Mouse (Mus musculus) bone marrow macrophage, adult 2 months (primary cell): Measurements from ENCODE around the gene Mrfap1. TPM values are rescaled to one million over a fixed set of nuclear protein-coding genes. Genes with fewer than 3 reads are reported as not detected.

ENCODE experiments used
- H3K27ac ChIP-seq: 2 replicates; pipeline ENCODE4 v1.5.1; 2012; ENCODE audit warnings: low read depth, low read length; ENCODE audit not compliant: insufficient read depth
- H3K4me1 ChIP-seq: 2 replicates; pipeline ENCODE4 v1.6.1; 2012; ENCODE audit warnings: low read length; ENCODE audit not compliant: control insufficient read depth, insufficient read depth
- H3K4me3 ChIP-seq: 2 replicates; pipeline ENCODE4 v1.5.1; 2012; ENCODE audit warnings: mild to moderate bottlenecking, low read length, moderate library complexity; ENCODE audit not compliant: insufficient read depth
- CTCF ChIP-seq: IDR thresholded peaks from 2 replicates; pipeline ENCODE4 v1.5.1; 2012; ENCODE audit warnings: low read depth, mild to moderate bottlenecking, low read length, moderate library complexity
- POLR2A ChIP-seq: IDR thresholded peaks from 2 replicates; pipeline ENCODE4 v1.6.1; 2012; ENCODE audit warnings: mild to moderate bottlenecking, low read depth, low read length, borderline replicate concordance
- polyA plus RNA-seq: library from polyadenylated mRNA; stranded (reverse); fragments of >200 nt; gene quantifications from 2 replicates; pipeline ENCODE4 v1.2.4, GENCODE M21; 2012; ENCODE audit not compliant: missing spikeins, insufficient read depth, insufficient read length

Gene Mrfap1
- polyA plus RNA-seq, 1 experiment: 280 TPM

DNA sequence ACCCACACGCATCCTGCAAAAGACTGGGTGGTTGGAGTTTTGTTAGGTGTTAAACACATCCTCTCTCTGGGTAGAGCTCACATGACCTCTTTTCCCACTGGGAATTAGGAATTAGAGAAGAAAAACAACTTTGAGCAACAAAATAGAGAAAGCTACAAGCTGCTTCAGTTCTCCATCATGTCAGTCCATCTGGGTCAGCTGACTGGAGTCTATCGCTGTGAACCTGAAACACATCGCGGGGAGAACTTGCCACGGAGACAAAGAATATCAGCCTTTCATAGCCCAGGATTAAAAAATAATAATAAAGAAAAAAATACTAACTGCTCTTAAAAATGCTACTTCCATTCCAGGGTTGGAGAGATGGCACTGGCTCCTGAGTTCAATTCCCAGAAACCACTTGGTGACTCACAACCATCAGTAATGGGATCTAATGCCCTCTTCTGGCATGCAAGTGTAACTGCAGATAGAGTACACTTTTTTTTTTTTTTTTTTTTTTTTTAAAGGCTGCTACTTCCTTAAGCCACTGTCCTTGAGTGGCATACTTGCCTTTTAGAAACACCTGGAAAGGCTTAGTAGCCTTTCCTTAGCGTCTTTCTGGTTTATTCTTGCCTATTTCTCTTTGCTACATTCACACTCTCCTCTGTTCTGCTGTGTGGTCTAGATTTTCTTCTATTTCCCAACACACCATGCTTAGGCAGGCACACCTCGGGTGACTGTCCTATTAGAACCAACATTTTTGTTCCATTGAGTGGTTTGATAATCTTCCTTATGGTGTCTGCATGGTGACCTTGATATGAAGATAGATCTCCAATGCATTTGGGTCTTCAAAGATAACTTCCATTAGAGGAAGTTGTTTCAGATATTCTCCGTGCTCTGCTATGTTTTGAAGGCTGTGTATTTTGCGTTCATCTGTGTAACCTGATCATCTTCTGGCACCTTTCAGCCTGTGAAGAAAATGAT, 46.2 kb downstream of the Mrfap1 start:
- no peak overlapping the region for H3K27ac ChIP-seq
- TF ChIP-seq CTCF (no peak), POLR2A (no peak)
- H3K4me1 ChIP-seq: peaks cover 30% of the 10 kb centered on the region
- no peak overlapping the region for H3K4me3 ChIP-seq

DNA sequence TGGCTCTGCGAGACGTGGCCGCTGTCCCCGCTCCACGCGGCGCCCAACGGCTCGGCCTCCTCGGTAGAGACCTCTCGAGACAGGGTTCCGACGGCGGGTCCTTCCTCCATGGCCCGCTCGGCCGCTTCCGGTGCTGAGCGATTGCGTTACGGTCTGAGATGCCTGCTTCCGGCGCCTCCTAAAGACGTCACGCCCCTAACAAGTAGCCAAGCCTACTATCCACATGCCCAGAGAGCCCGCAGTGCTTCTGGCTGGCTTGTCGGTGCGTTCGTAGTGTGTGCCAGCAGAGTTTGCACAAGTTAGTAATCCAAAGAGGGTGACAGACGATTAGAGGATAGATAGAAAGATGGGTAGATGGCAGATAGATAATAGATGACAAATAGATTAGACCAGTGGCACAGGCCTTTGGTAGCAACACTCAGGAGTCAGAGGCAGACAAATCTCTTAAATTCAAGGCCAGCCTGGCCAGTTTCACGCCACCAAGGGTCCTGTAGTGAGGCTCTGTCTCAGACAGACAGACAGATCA, 48.0 kb downstream of the Mrfap1 start, which contains the start of gene Bloc1s4:
Bloc1s4 (minus strand) TSS at position 115 of the 526 bp plus-strand sequence.
- peak within 1 kb of the TSS; percentile 90 for H3K4me3 ChIP-seq
- H3K27ac ChIP-seq: peak within 1 kb of the TSS; percentile 26
- TF ChIP-seq POLR2A (no peak), CTCF (no peak)
- H3K4me1 ChIP-seq: peaks cover 30% of the 10 kb centered on the region

DNA sequence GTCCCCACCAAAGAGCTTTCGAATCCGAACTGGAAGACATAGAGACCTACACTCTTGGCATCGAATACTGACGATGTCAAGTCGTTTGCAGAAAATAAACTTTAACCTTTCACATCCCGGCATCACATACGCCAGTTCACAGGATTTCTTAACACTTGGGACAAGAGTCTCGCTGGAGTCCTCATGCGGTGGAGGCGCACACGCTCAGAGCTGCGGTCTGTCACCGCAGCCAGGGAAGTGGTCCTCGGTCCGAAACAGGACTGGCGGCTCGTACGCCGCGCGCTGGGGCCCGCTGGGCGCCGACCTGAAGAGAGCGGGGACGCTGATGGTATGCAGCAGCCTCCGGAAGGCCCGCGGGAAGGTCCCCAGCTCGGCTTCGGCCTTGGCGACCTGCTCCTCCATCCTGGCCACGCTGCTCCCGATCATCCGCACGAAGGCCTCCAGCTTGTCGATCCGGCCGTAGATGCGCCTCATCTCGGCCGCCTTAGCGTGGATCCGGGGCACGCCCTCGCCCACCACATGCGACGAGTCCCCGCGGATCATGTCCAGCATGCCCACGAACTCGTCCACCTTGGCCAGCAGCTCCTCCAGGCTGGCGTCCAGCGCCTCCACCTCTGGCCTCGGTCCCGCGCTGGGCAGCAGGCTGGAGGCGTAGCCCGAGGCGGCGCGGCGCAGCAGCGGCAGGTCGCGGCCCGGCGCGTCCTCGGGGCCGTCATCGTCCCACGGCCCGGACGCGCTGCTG, 48.6 kb downstream of the Mrfap1 start:
- H3K27ac ChIP-seq: peak overlapping the region; percentile 26
- peak overlapping the region; percentile 90 for H3K4me3 ChIP-seq
- TF ChIP-seq POLR2A: no peak
- TF ChIP-seq CTCF: no peak
- peaks cover 30% of the 10 kb centered on the region for H3K4me1 ChIP-seq

DNA sequence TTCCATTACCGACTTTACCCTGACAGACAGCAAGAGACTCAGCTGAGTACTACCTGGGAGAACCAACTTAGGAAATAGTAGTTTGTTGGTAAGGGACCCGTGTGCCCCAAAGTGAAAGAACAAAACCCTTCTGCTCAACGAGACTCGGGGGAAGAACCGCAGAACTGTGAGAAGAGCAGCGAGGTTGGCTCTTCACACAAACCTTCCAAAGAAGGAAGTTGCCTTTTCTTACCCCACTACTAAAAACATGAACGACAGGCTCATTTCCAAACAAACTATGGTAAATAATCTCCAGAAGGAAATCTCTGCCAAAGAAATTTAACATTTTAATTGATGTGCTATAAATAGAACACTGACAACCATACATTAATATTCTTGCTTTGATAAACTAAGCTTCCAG, 49.5 kb downstream of the Mrfap1 start:
- peaks cover 26% of the 10 kb centered on the region for H3K4me1 ChIP-seq
- TF ChIP-seq POLR2A (no peak), CTCF (no peak)
- no peak overlapping the region for H3K27ac ChIP-seq
- H3K4me3 ChIP-seq: peak overlapping the region; percentile 56

Other genes starting within 250 kb of the Mrfap1 start
- gene Tbc1d14, start 203.5 kb downstream of the Mrfap1 start, polyA plus RNA-seq: 57.5 and 57.8 TPM in 2 replicates
- 32.3 and 34.0 TPM in 2 replicates for gene D5Ertd579e, start 100.7 kb downstream of the Mrfap1 start, polyA plus RNA-seq
- gene Bloc1s4, start 48.1 kb downstream of the Mrfap1 start, polyA plus RNA-seq: 16.8 and 16.9 TPM in 2 replicates
- gene Man2b2, start 33.9 kb upstream of the Mrfap1 start, polyA plus RNA-seq: 86.1 and 111 TPM in 2 replicates
- not detected in 2 replicates for gene Ppp2r2c, start 71.7 kb upstream of the Mrfap1 start, polyA plus RNA-seq
- gene Wfs1, start 192.4 kb upstream of the Mrfap1 start, polyA plus RNA-seq: 3.6 and 4.3 TPM in 2 replicates